In the genomic region with DNA sequence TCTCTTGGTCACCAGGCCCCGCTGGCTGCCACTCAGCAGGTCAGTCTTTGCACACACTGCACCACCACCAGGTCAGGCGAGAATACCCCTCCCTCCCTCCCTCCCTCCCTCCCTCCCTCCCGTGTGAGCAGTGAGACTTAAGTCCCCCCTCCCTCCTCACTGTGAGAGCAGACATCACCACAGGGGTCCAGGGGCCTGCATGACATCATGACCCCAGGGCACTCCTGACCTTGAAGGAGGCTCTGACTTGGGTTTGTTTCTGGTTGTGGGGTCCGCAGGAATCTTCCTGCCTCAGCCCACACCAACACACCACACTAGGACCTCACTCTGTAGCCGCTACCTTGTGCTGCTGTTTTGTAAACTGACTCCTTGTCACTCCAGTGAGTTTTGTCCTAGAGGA, we compare ENCODE assay signal across 28 mouse cellular contexts. TPM values are rescaled to one million over a fixed set of nuclear protein-coding genes. Genes with fewer than 3 reads are reported as not detected.
DNase-seq lines count a peak whose midpoint lies in the region; ATAC-seq and TF ChIP-seq lines count a peak whose summit lies in the region.
"Had no signal": no experiment of that assay in that cellular context is flagged by ENCODE, and none has a peak within 500 bp of the region (broad histone marks: within the 10 kb centered on the region; RNA-seq: fewer than 3 reads in every experiment).

No protein-coding gene starts in this region.

- H3K4me3 ChIP-seq in liver, embryonic 12.5 days: no peak overlapping the region
- no peak overlapping the region for H3K4me3 ChIP-seq in ES-E14 (ENCODE audit: insufficient read depth in 1 of 2, low read depth in 1 of 2, low read length in 2 of 2, poor library complexity in 1 of 2, severe bottlenecking in 1 of 2)
- H3K4me3 ChIP-seq in liver, embryonic 13.5 days (replicated peaks): no peak overlapping the region
- no peak overlapping the region for H3K4me3 ChIP-seq in intestine, postnatal 0 days (ENCODE audit: low read depth, low read length)
- H3K4me3 ChIP-seq: embryonic facial prominence, embryonic 12.5 days; embryonic facial prominence, embryonic 15.5 days; forebrain, embryonic 12.5 days; gastrocnemius, adult 2 months; hindbrain, embryonic 12.5 days; hindbrain, embryonic 15.5 days had no signal

- H3K4me2 ChIP-seq in liver, embryonic 12.5 days: no peak overlapping the region
- no peak overlapping the region for H3K4me2 ChIP-seq in liver, embryonic 13.5 days
- H3K4me2 ChIP-seq in intestine, postnatal 0 days (replicated peaks; ENCODE audit: low read depth): no peak overlapping the region
- H3K4me2 ChIP-seq: embryonic facial prominence, embryonic 12.5 days; embryonic facial prominence, embryonic 15.5 days; forebrain, embryonic 12.5 days; heart, embryonic 11.5 days; hindbrain, embryonic 12.5 days; hindbrain, embryonic 15.5 days had no signal

- H3K36me3 ChIP-seq in liver, embryonic 12.5 days: 0 out of 2 replicates have a peak, but pooled peaks cover 4% of the 10 kb centered on the region
- H3K36me3 ChIP-seq in ES-E14 (ENCODE audit: control insufficient read depth, insufficient read depth, low read length, poor library complexity, severe bottlenecking): no peaks in the 10 kb centered on the region
- H3K36me3 ChIP-seq in liver, embryonic 13.5 days: no peaks in the 10 kb centered on the region
- H3K36me3 ChIP-seq in intestine, postnatal 0 days (ENCODE audit: control insufficient read depth, insufficient read depth): peaks cover 17% of the 10 kb centered on the region
- H3K36me3 ChIP-seq: G1E had no signal

- no peak overlapping the region for H3K9ac ChIP-seq in liver, embryonic 12.5 days
- H3K9ac ChIP-seq in ES-E14 (ENCODE audit: insufficient read depth, low read depth, low read length, poor library complexity, severe bottlenecking): no peak overlapping the region
- H3K9ac ChIP-seq in liver, embryonic 13.5 days: no peak overlapping the region
- no peak overlapping the region for H3K9ac ChIP-seq in intestine, postnatal 0 days (ENCODE audit: low read depth, low read length)
- H3K9ac ChIP-seq: embryonic facial prominence, embryonic 12.5 days; embryonic facial prominence, embryonic 15.5 days; forebrain, embryonic 12.5 days; hindbrain, embryonic 12.5 days; hindbrain, embryonic 15.5 days had no signal

- in situ Hi-C loops in ES-E14 (cut with MboI; ENCODE audit: low sequenced_read_pairs in 2 of 2, unreplicated experiment in 2 of 2): no loop called here

- H3K27ac ChIP-seq in liver, embryonic 12.5 days: peak overlapping the region; percentile 31; the same call in 1 of the 2 replicates
- no peak overlapping the region for H3K27ac ChIP-seq in ES-E14 (ENCODE audit: insufficient read depth, low read depth, low read length, poor library complexity, severe bottlenecking)
- H3K27ac ChIP-seq in liver, embryonic 13.5 days: peak overlapping the region; percentile 64; the same call in 1 of the 2 replicates
- no peak overlapping the region for H3K27ac ChIP-seq in intestine, postnatal 0 days (ENCODE audit: low read depth, low read length)
- H3K27ac ChIP-seq: embryonic facial prominence, embryonic 12.5 days; embryonic facial prominence, embryonic 15.5 days; forebrain, embryonic 12.5 days; gastrocnemius, adult 2 months; hindbrain, embryonic 12.5 days; hindbrain, embryonic 15.5 days had no signal

- WGBS in liver, embryonic 12.5 days (ENCODE audit: insufficient replicate concordance): 54% methylated on average over 5 of the region's 5 CpGs
- 58% methylated on average over 5 of the region's 5 CpGs for WGBS in liver, embryonic 13.5 days (ENCODE audit: insufficient replicate concordance)
- 92% methylated on average over 4 of the region's 5 CpGs for WGBS in intestine, postnatal 0 days

- no peak for ATAC-seq in liver, embryonic 12.5 days
- ATAC-seq in liver, embryonic 13.5 days (ENCODE audit: low read depth): no peak; the same call in 1 of the 2 replicates
- no peak for ATAC-seq in intestine, postnatal 0 days
- no peak for ATAC-seq in erythroid progenitor cell, adult 5-6 weeks (replicated peaks; ENCODE audit: low FRiP score, poor library complexity, severe bottlenecking)
- ATAC-seq: activated CD4-positive, CD25-positive, alpha-beta regulatory T cell, adult 4 months; CD4-positive, CD25-positive, alpha-beta regulatory T cell, adult 4 months; forebrain, embryonic 16.5 days; Patski had no signal

- no peak for TF ChIP-seq CTCF in intestine, postnatal 0 days (IDR thresholded peaks at IDR 0.05; ENCODE audit: low read depth)

- H3K27me3 ChIP-seq in liver, embryonic 12.5 days (replicated peaks): peaks cover 8% of the 10 kb centered on the region; the same call in 1 of the 2 replicates
- H3K27me3 ChIP-seq in liver, embryonic 13.5 days: no peaks in the 10 kb centered on the region
- no peaks in the 10 kb centered on the region for H3K27me3 ChIP-seq in intestine, postnatal 0 days (replicated peaks; ENCODE audit: control insufficient read depth, insufficient read depth, low read length)
- H3K27me3 ChIP-seq: embryonic facial prominence, embryonic 12.5 days; embryonic facial prominence, embryonic 15.5 days; forebrain, embryonic 12.5 days; hindbrain, embryonic 12.5 days; hindbrain, embryonic 15.5 days; Patski had no signal

- no peaks in the 10 kb centered on the region for H3K4me1 ChIP-seq in liver, embryonic 12.5 days
- peaks cover 1 to 8% of the 10 kb centered on the region in 2 experiments; a peak in 1 of 4 replicates for H3K4me1 ChIP-seq in ES-E14 (ENCODE audit: control insufficient read depth in 2 of 2, insufficient read depth in 2 of 2, low read length in 2 of 2, poor library complexity in 1 of 2)
- H3K4me1 ChIP-seq in liver, embryonic 13.5 days (replicated peaks): no peaks in the 10 kb centered on the region; the same call in 1 of the 2 replicates
- no peaks in the 10 kb centered on the region for H3K4me1 ChIP-seq in intestine, postnatal 0 days (replicated peaks; ENCODE audit: control insufficient read depth, insufficient read depth, low read length)
- H3K4me1 ChIP-seq: embryonic facial prominence, embryonic 12.5 days; forebrain, embryonic 12.5 days; hindbrain, embryonic 12.5 days; hindbrain, embryonic 15.5 days had no signal

- no peaks in the 10 kb centered on the region for H3K9me3 ChIP-seq in liver, embryonic 12.5 days (replicated peaks)
- no peaks in the 10 kb centered on the region for H3K9me3 ChIP-seq in ES-E14 (ENCODE audit: control insufficient read depth, insufficient read depth, low read depth, low read length)
- no peaks in the 10 kb centered on the region for H3K9me3 ChIP-seq in liver, embryonic 13.5 days (replicated peaks)
- H3K9me3 ChIP-seq in intestine, postnatal 0 days (ENCODE audit: control insufficient read depth): no peaks in the 10 kb centered on the region
- H3K9me3 ChIP-seq: embryonic facial prominence, embryonic 12.5 days; embryonic facial prominence, embryonic 15.5 days; forebrain, embryonic 12.5 days; G1E; hindbrain, embryonic 12.5 days; hindbrain, embryonic 15.5 days had no signal

- DNase-seq in liver (no peak), ES-CJ7 (ENCODE audit: low read depth, low spot score) (peak; percentile 70), ES-E14 (ENCODE audit: low read depth, low spot score) (peak; percentile 35)
- DNase-seq in liver, embryonic 13.5 days: no peak
- no peak for DNase-seq in right cerebral cortex, postnatal 14 days
- DNase-seq: adrenal gland, adult 8-10 months; adrenal gland, postnatal 25 days; cerebellum, adult 11 months; cerebellum, adult 2 months; cerebellum, adult 9-11 months; cerebellum, postnatal 25 days; gastrocnemius, adult 2 months; gastrocnemius, postnatal 14 days; heart, adult 11 months had no signal

TF ChIP-seq in ES-E14, 5 proteins besides CTCF, POLR2A, EP300 and RAD21:
- TF ChIP-seq ZNF384 (IDR thresholded peaks at IDR 0.05; ENCODE audit: low read depth, low read length) (no peak), CHD2 (IDR thresholded peaks at IDR 0.05; ENCODE audit: low read depth, low read length) (no peak), MAFK (IDR thresholded peaks at IDR 0.05; ENCODE audit: insufficient read depth, low read depth, low read length) (no peak), ZC3H11A (IDR thresholded peaks at IDR 0.05; ENCODE audit: borderline replicate concordance, low read depth, low read length) (no peak), HCFC1 (IDR thresholded peaks at IDR 0.05; ENCODE audit: borderline replicate concordance, insufficient read depth, low read length) (no peak)

RNA-seq across cellular contexts. Expression of a gene that starts 43.0 kb away (rescaled TPM):
- polyA plus RNA-seq in liver, embryonic 12.5 days (2016; fragmentation: Nextera tagmentation; extraction: Ambion mirVana): 51.5 and 55.2 TPM in 2 replicates
- total RNA-seq in ES-E14 (2012; rRNA removed): 19.1 and 24.3 TPM in 2 replicates
- 41.1 and 51.0 TPM in 2 replicates for polyA plus RNA-seq in liver, embryonic 13.5 days (2015; fragmentation: Nextera tagmentation; extraction: Ambion mirVana)
- polyA plus RNA-seq in intestine, postnatal 0 days (2015; fragmentation: Nextera tagmentation; extraction: Ambion mirVana): 42.9 and 44.0 TPM in 2 replicates
- 32.8 and 47.4 TPM in 2 replicates for total RNA-seq in erythroid progenitor cell, adult 5-6 weeks (2015; ENCODE audit: low replicate concordance)
- total RNA-seq in erythroid progenitor cell, adult 5-6 weeks (2017; ENCODE audit: low replicate concordance): 14.5 and 15.7 TPM in 2 replicates

Comparison
In these comparisons a context has a peak if more than half of its experiments do, and no peak if none do; other contexts are left out.
1. H3K27ac ChIP-seq: peak in liver, embryonic 12.5 days (single experiment) and liver, embryonic 13.5 days (single experiment); none in ES-E14 (single experiment) and intestine, postnatal 0 days (single experiment).
2. DNase-seq: peak in ES-CJ7 (single experiment) and ES-E14 (single experiment); none in liver (single experiment), liver, embryonic 13.5 days (single experiment) and right cerebral cortex, postnatal 14 days (single experiment).